Mouse (Mus musculus) forebrain, postnatal 0 days (tissue): ENCODE results near the gene Caly. TPM values are rescaled to one million over a fixed set of nuclear protein-coding genes. Genes with fewer than 3 reads are reported as not detected.

Source experiments
- ATAC-seq: fragments of 200-750 bp; cut with Nextera tagmentation; 2 replicates; pipeline ENCODE4 v1.8.0; 2017; ENCODE audit warnings: mild to moderate bottlenecking, moderate library complexity
- DNase-seq: peaks from one replicate; pipeline ENCODE4 v3.0.0-alpha.2; 2015
- H3K27ac ChIP-seq: fragments of 300-500 bp; sonication (generic); 2 replicates; pipeline ENCODE4 v1.5.1; 2014; ENCODE audit warnings: low read depth, mild to moderate bottlenecking, antibody characterized with exemption, low read length, moderate library complexity, mixed read lengths
- H3K27me3 ChIP-seq: fragments of 300-500 bp; sonication (generic); 2 replicates; pipeline ENCODE4 v1.6.1; 2014; ENCODE audit warnings: mild to moderate bottlenecking, low read length, mixed read lengths; ENCODE audit not compliant: insufficient read depth
- H3K36me3 ChIP-seq: fragments of 300-500 bp; sonication (generic); 2 replicates; pipeline ENCODE4 v1.6.1; 2014; ENCODE audit warnings: mild to moderate bottlenecking, moderate library complexity; ENCODE audit not compliant: insufficient read depth
- H3K4me1 ChIP-seq: fragments of 300-500 bp; sonication (generic); 2 replicates; pipeline ENCODE4 v1.6.1; 2014; ENCODE audit warnings: antibody characterized with exemption; ENCODE audit not compliant: insufficient read depth
- H3K4me2 ChIP-seq: fragments of 300-500 bp; sonication (generic); 2 replicates; pipeline ENCODE4 v1.6.1; 2014; ENCODE audit warnings: low read depth, mild to moderate bottlenecking, moderate library complexity
- H3K4me3 ChIP-seq: fragments of 300-500 bp; sonication (generic); 2 replicates; pipeline ENCODE4 v1.5.1; 2014; ENCODE audit warnings: low read depth, low read length, mixed read lengths
- H3K9ac ChIP-seq: fragments of 300-500 bp; sonication (generic); 2 replicates; pipeline ENCODE4 v1.6.1; 2014; ENCODE audit warnings: mild to moderate bottlenecking
- H3K9me3 ChIP-seq: fragments of 300-500 bp; sonication (generic); 2 replicates; pipeline ENCODE4 v1.6.1; 2016; ENCODE audit warnings: low read length
- CTCF ChIP-seq: sonication (generic); IDR thresholded peaks from 2 replicates; pipeline ENCODE4 v1.5.1; 2016; ENCODE audit warnings: antibody characterized with exemption, control low read depth, low read depth
- WGBS: fragments of 180-500 bp; shearing (Covaris S2); extraction: QIAGEN DNeasy Blood & Tissue Kit; methylation state at CpG from one replicate; pipeline ENCODE4 v1.1.7; 2014; 5-methylcytosine and 5-hydroxymethylcytosine counted together
- polyA plus RNA-seq: library from polyadenylated mRNA; unstranded; fragments of >200 nt; fragmentation: Nextera tagmentation; extraction: Ambion mirVana; gene quantifications from 2 replicates; pipeline ENCODE4 v1.2.1, GENCODE M21; 2015
- total RNA-seq: library from RNA; depleted of rRNA; stranded (reverse); fragments of >200 nt; gene quantifications from 2 replicates; pipeline ENCODE4 v1.2.3, GENCODE M21; 2014

Gene Caly
- total and polyA plus RNA-seq, 2 experiments from 2014 or later = 284 to 396 TPM

GRCm38 (mm10) chr7:140057413-140058407 is 24.6 kb downstream of the Caly start:
- H3K4me2 ChIP-seq = peak overlapping the region; percentile 77
- peak overlapping the region; percentile 51 for H3K27ac ChIP-seq
- H3K4me1 ChIP-seq = peaks cover 19% of the 10 kb centered on the region
- peak; percentile 71 for ATAC-seq
- peak overlapping the region; percentile 45 for H3K4me3 ChIP-seq
- DNase-seq = peak; percentile 72
- WGBS = 3% methylated on average over 53 of the region's 53 CpGs
- peak; percentile 34 for TF ChIP-seq CTCF
- H3K36me3 ChIP-seq = no peaks in the 10 kb centered on the region
- H3K27me3 ChIP-seq = peaks cover 7% of the 10 kb centered on the region
- H3K9ac ChIP-seq = peak overlapping the region; percentile 75
- H3K9me3 ChIP-seq = no peaks in the 10 kb centered on the region

- no peak overlapping the region for H3K27ac ChIP-seq
- peaks cover 33% of the 10 kb centered on the region for H3K27me3 ChIP-seq
- DNase-seq (peak; percentile 83), ATAC-seq (peak; percentile 68)
- no peak overlapping the region for H3K4me3 ChIP-seq
- H3K4me2 ChIP-seq = no peak overlapping the region
- no peak overlapping the region for H3K9ac ChIP-seq
- no peak for TF ChIP-seq CTCF
- H3K9me3 ChIP-seq = no peaks in the 10 kb centered on the region
- H3K36me3 ChIP-seq = no peaks in the 10 kb centered on the region
- 61% methylated on average over 4 of the region's 4 CpGs for WGBS
- H3K4me1 ChIP-seq = 0 out of 2 replicates have a peak, but pooled peaks cover 10% of the 10 kb centered on the region
These were observed 28.2 kb downstream of the Caly start for GRCm38 (mm10) chr7:140054124-140054523.

GRCm38 (mm10) chr7:140049115-140049689 is 33.1 kb downstream of the Caly start:
- Histone ChIP-seq H3K9me3 (no peaks in the 10 kb centered on the region), H3K4me2 (peak overlapping the region; percentile 54), H3K27me3 (peaks cover 67% of the 10 kb centered on the region), H3K36me3 (no peaks in the 10 kb centered on the region), H3K4me1 (0 out of 2 replicates have a peak, but pooled peaks cover 9% of the 10 kb centered on the region), H3K27ac (no peak overlapping the region), H3K9ac (peak overlapping the region; percentile 28; the same call in 1 of the 2 replicates), H3K4me3 (peak overlapping the region; percentile 32)
- ATAC-seq = peak; percentile 62
- WGBS = 1% methylated on average over 34 of the region's 34 CpGs
- no peak for DNase-seq
- no peak; the same call in none of the 2 replicates for TF ChIP-seq CTCF

- H3K4me2 ChIP-seq = peak within 1 kb of the TSS; percentile 54
- 0 out of 2 replicates have a peak, but pooled peaks cover 9% of the 10 kb centered on the region for H3K4me1 ChIP-seq
- no peak for DNase-seq
- no peaks in the 10 kb centered on the region for H3K9me3 ChIP-seq
- no peaks in the 10 kb centered on the region for H3K36me3 ChIP-seq
- no peak for TF ChIP-seq CTCF
- H3K27ac ChIP-seq = no peak within 1 kb of the TSS
- peak; percentile 27 for ATAC-seq
- peak within 1 kb of the TSS; percentile 28; the same call in 1 of the 2 replicates for H3K9ac ChIP-seq
- WGBS = under 1% methylated on average over 56 of the region's 56 CpGs
- H3K27me3 ChIP-seq = peaks cover 71% of the 10 kb centered on the region
- peak within 1 kb of the TSS; percentile 32 for H3K4me3 ChIP-seq
These were observed 33.8 kb downstream of the Caly start, which contains the start of gene Msx3 for GRCm38 (mm10) chr7:140048361-140049114. Msx3 (minus strand) TSS chr7:140049089.

GRCm38 (mm10) chr7:140047811-140048311 is 34.5 kb downstream of the Caly start:
- Histone ChIP-seq H3K9ac (no peak overlapping the region), H3K27ac (no peak overlapping the region), H3K36me3 (no peaks in the 10 kb centered on the region), H3K27me3 (peaks cover 69% of the 10 kb centered on the region), H3K4me3 (peak overlapping the region; percentile 32), H3K9me3 (no peaks in the 10 kb centered on the region), H3K4me2 (peak overlapping the region; percentile 54), H3K4me1 (0 out of 2 replicates have a peak, but pooled peaks cover 9% of the 10 kb centered on the region)
- WGBS = under 1% methylated on average over 33 of the region's 33 CpGs
- peak; percentile 36 for ATAC-seq
- DNase-seq = no peak
- no peak for TF ChIP-seq CTCF

GRCm38 (mm10) chr7:140045546-140045945 is 36.8 kb downstream of the Caly start:
- H3K4me3 ChIP-seq = no peak overlapping the region
- 78% methylated on average over 4 of the region's 4 CpGs for whole genome bisulfite sequencing
- no peak overlapping the region for H3K27ac ChIP-seq
- no peak overlapping the region for H3K9ac ChIP-seq
- H3K4me1 ChIP-seq = 0 out of 2 replicates have a peak, but pooled peaks cover 9% of the 10 kb centered on the region
- no peak overlapping the region for H3K4me2 ChIP-seq
- peaks cover 52% of the 10 kb centered on the region for H3K27me3 ChIP-seq
- TF ChIP-seq CTCF = no peak
- peaks cover 8% of the 10 kb centered on the region for H3K36me3 ChIP-seq
- DNase-seq (no peak), ATAC-seq (no peak)
- no peaks in the 10 kb centered on the region for H3K9me3 ChIP-seq
